Mouse (Mus musculus): ENCODE measurements around the gene Cadm2. TPM values are rescaled to one million over a fixed set of nuclear protein-coding genes. Genes with fewer than 3 reads are reported as not detected.

The Cadm2 gene
- polyA plus RNA-seq (2015; fragmentation: Nextera tagmentation; extraction: Ambion mirVana), result 40.6 and 46.9 TPM in 2 replicates

DNA sequence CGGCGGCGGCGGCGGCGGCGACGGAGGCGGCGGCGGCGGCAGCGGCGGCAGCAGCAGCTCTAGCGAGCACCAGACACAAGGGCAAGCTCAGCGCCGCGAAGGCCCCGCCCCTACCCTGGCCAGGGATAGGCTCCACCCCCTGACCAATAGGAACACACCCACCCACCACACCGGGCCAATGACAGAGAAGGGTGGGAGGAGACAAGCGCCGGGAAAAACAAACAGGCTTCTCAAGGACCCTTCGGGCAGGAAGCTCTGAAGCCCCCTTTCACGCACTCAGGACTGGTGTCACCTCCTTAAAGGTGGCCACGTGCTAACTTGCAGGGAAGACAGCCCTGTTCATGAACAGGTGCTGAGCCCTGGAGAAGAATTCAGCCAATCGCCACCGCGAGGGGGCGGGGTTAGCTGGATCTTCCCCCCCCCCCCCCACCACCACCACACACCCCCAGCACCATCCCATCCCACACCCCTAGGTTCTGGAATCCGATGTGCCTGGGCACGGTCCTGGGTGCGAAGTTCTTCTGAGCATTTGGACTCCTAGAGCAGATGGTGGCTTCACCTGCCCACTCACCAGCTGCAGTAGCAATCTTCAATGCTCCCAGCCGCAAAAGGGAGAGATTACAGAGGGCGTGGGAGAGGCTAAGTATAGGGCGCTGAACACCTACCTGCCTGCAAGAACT lies at the start of gene Cadm2:
Cadm2 (minus strand) TSS at position 83 of the 680 bp plus-strand sequence.
- peak within 1 kb of the TSS; percentile 57 for H3K4me2 ChIP-seq (ENCODE audit: low read length)
- peak within 1 kb of the TSS; percentile 80 for H3K9ac ChIP-seq (replicated peaks; ENCODE audit: low read depth, low read length)
- H3K4me3 ChIP-seq (replicated peaks; ENCODE audit: low read length), result peak within 1 kb of the TSS; percentile 70
- H3K4me1 ChIP-seq (replicated peaks; ENCODE audit: control insufficient read depth, insufficient read depth, low read length), result peaks cover 8% of the 10 kb centered on the region
- H3K9me3 ChIP-seq (ENCODE audit: control insufficient read depth, low read length), result no peaks in the 10 kb centered on the region
- H3K36me3 ChIP-seq (ENCODE audit: control insufficient read depth, insufficient read depth), result no peaks in the 10 kb centered on the region
- peak; percentile 99 for ATAC-seq
- WGBS, result under 1% methylated on average over 35 of the region's 35 CpGs
- H3K27me3 ChIP-seq (replicated peaks; ENCODE audit: control insufficient read depth, insufficient read depth, low read length), result no peaks in the 10 kb centered on the region
- peak within 1 kb of the TSS; percentile 88 for H3K27ac ChIP-seq (ENCODE audit: low read length)

DNA sequence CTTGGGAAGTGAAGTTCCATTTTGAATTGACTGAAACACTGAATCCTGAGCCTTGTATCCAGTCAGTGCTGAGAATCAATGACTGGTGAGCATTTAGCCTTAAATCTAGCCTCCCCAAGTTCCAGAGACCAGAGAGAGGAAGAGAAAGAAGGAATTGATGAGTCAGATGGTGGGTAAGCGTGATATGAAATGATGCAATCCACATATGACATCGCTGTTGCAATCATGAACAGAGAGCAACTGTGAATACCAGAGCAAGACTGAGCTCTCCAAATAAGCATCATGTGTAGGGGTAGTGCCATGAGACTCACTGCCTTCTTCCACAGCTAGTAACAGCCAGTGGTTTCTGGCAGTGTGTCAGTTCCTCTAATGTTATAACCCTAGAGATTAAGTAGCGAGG lies 26.2 kb upstream of the Cadm2 start:
- no peak overlapping the region for H3K27ac ChIP-seq (ENCODE audit: low read length)
- H3K4me2 ChIP-seq (ENCODE audit: low read length), result no peak overlapping the region
- H3K36me3 ChIP-seq (ENCODE audit: control insufficient read depth, insufficient read depth), result no peaks in the 10 kb centered on the region
- H3K4me1 ChIP-seq (replicated peaks; ENCODE audit: control insufficient read depth, insufficient read depth, low read length), result no peaks in the 10 kb centered on the region
- H3K9ac ChIP-seq (replicated peaks; ENCODE audit: low read depth, low read length), result no peak overlapping the region
- H3K9me3 ChIP-seq (ENCODE audit: control insufficient read depth, low read length), result no peaks in the 10 kb centered on the region
- WGBS, result 91% methylated on average over 3 of the region's 3 CpGs
- ATAC-seq, result no peak
- H3K27me3 ChIP-seq (replicated peaks; ENCODE audit: control insufficient read depth, insufficient read depth, low read length), result no peaks in the 10 kb centered on the region
- H3K4me3 ChIP-seq (replicated peaks; ENCODE audit: low read length), result no peak overlapping the region

DNA sequence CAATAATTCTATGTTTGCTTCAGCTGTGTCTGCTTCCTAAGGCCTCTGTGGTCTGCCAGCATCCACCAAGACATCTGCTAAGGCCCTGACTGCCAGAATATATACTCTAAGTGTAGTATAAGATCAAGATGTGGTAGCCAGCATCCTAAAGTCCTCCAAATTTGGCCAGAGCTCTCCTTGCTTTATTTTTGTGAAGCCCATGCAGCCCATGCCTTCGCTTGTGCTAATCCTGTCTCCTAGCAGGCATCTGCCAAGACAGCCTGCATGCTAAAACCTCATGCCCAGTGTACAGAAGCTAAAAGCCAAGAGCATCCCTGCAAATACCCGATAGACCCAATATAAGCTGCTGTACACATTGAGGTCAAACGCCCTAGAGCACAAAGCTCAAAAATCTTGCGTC lies 22.9 kb upstream of the Cadm2 start:
- no peak overlapping the region for H3K4me3 ChIP-seq (replicated peaks; ENCODE audit: low read length)
- no peaks in the 10 kb centered on the region for H3K27me3 ChIP-seq (replicated peaks; ENCODE audit: control insufficient read depth, insufficient read depth, low read length)
- 84% methylated on average over 4 of the region's 4 CpGs for WGBS
- no peaks in the 10 kb centered on the region for H3K4me1 ChIP-seq (replicated peaks; ENCODE audit: control insufficient read depth, insufficient read depth, low read length)
- no peaks in the 10 kb centered on the region for H3K36me3 ChIP-seq (ENCODE audit: control insufficient read depth, insufficient read depth)
- no peak overlapping the region; the same call in 1 of the 2 replicates for H3K27ac ChIP-seq (ENCODE audit: low read length)
- no peak overlapping the region for H3K4me2 ChIP-seq (ENCODE audit: low read length)
- no peak overlapping the region for H3K9ac ChIP-seq (replicated peaks; ENCODE audit: low read depth, low read length)
- H3K9me3 ChIP-seq (ENCODE audit: control insufficient read depth, low read length), result no peaks in the 10 kb centered on the region
- ATAC-seq, result no peak

DNA sequence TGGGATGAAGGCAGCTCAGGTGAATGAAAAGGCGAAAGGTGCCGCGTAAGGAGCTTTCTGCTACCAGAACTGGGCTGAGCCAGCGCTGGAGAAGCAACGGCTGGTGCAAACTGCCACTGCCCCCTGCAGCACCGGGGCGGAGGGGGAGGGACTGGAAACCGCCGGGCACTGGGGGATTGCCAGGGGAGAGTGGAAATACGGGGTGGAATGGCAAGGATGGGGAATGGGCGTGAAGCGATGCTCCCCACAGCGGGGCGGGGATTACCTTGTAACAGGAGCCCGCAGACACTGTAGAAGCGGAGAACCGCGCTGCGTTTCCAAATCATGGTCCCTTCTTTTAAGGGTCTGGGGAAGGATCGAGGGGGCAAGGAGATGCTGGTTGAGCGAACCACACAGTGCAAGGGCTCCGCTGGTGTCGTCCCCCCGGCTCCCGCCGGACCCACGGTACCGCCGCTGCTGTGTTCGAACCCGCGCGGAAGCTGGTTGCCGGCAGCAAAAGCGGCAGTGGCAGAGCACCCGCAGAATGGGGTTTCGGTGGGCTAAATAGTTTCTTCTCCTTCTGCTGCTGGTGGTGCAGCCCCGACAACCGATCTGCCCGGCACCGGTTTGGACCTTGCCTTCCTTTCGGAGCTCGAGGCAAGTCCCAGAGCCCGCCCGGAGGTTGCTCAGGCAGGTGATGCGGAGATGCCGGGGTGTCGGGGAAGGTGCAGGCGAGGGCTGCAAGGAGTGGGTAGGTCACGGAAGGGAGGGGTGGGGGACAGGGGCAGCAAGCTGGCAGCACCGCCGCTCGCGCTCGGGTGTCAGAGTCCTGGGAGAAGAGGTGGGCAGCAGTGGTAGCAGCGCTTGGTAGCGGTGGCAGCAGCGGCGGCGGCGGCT lies 564 bp downstream of the Cadm2 start:
- peaks cover 8% of the 10 kb centered on the region for H3K4me1 ChIP-seq (replicated peaks; ENCODE audit: control insufficient read depth, insufficient read depth, low read length)
- H3K4me2 ChIP-seq (ENCODE audit: low read length), result peak overlapping the region; percentile 57
- peak; percentile 57 for ATAC-seq
- no peaks in the 10 kb centered on the region for H3K27me3 ChIP-seq (replicated peaks; ENCODE audit: control insufficient read depth, insufficient read depth, low read length)
- WGBS, result under 1% methylated on average over 55 of the region's 61 CpGs
- H3K9me3 ChIP-seq (ENCODE audit: control insufficient read depth, low read length), result no peaks in the 10 kb centered on the region
- H3K9ac ChIP-seq (replicated peaks; ENCODE audit: low read depth, low read length), result peak overlapping the region; percentile 80
- peak overlapping the region; percentile 88 for H3K27ac ChIP-seq (ENCODE audit: low read length)
- peak overlapping the region; percentile 70 for H3K4me3 ChIP-seq (replicated peaks; ENCODE audit: low read length)
- no peaks in the 10 kb centered on the region for H3K36me3 ChIP-seq (ENCODE audit: control insufficient read depth, insufficient read depth)

DNA sequence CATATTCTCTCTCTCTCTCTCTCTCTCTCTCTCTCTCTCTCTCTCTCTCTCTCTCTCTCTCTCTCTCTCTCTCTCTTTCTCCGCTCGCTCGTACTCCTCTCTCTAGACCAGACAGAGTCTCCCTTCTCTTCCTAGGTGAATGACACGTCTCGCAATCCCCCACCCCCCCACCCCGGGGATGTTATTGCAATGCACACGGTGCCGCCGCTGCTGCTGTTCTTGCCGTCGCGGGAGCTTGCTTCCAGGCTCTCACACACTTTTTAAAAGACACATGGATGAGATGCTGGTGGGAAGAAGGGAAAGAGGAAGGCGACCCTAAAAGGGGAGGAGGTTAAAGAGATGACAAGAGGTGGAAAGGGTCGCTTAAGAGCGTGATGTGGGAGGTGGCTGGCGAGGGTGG lies 1.3 kb downstream of the Cadm2 start:
- under 1% methylated on average over 16 of the region's 16 CpGs for WGBS
- ATAC-seq, result no peak

DNA sequence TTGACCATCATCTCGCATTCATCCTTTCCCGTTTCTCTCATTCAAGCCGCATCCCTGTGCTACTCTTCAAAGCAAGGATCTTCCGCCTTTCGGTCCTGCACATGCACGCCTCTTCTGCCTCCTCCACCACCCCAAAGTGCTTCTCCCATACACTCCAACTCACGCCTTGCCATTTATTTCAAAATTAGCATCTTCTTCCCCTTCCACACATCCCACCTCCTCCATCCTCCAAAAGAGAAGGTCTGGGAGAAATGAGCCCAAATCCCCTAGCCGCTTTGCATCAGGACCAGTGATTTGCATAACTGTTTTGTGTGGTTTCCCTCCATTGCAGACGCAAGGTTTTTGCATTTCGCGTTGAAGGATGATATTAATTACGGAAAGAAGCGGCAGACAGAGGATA lies 1.9 kb downstream of the Cadm2 start:
- peak overlapping the region; percentile 70 for H3K4me3 ChIP-seq (replicated peaks; ENCODE audit: low read length)
- peak overlapping the region; percentile 71 for H3K27ac ChIP-seq (ENCODE audit: low read length)
- H3K4me2 ChIP-seq (ENCODE audit: low read length), result peak overlapping the region; percentile 57
- H3K27me3 ChIP-seq (replicated peaks; ENCODE audit: control insufficient read depth, insufficient read depth, low read length), result no peaks in the 10 kb centered on the region
- H3K4me1 ChIP-seq (replicated peaks; ENCODE audit: control insufficient read depth, insufficient read depth, low read length), result peaks cover 11% of the 10 kb centered on the region
- no peaks in the 10 kb centered on the region for H3K9me3 ChIP-seq (ENCODE audit: control insufficient read depth, low read length)
- peak overlapping the region; percentile 33 for H3K9ac ChIP-seq (replicated peaks; ENCODE audit: low read depth, low read length)
- H3K36me3 ChIP-seq (ENCODE audit: control insufficient read depth, insufficient read depth), result no peaks in the 10 kb centered on the region
- WGBS, result 6% methylated on average over 13 of the region's 13 CpGs
- ATAC-seq, result no peak

More for the DNA sequence above, 1.3 kb downstream of the Cadm2 start:
- Histone ChIP-seq H3K4me3 (replicated peaks; ENCODE audit: low read length) (peak overlapping the region; percentile 70), H3K9me3 (ENCODE audit: control insufficient read depth, low read length) (no peaks in the 10 kb centered on the region), H3K27ac (ENCODE audit: low read length) (peak overlapping the region; percentile 88), H3K4me1 (replicated peaks; ENCODE audit: control insufficient read depth, insufficient read depth, low read length) (peaks cover 8% of the 10 kb centered on the region), H3K4me2 (ENCODE audit: low read length) (peak overlapping the region; percentile 57), H3K9ac (replicated peaks; ENCODE audit: low read depth, low read length) (peak overlapping the region; percentile 80), H3K36me3 (ENCODE audit: control insufficient read depth, insufficient read depth) (no peaks in the 10 kb centered on the region), H3K27me3 (replicated peaks; ENCODE audit: control insufficient read depth, insufficient read depth, low read length) (no peaks in the 10 kb centered on the region)

DNA sequence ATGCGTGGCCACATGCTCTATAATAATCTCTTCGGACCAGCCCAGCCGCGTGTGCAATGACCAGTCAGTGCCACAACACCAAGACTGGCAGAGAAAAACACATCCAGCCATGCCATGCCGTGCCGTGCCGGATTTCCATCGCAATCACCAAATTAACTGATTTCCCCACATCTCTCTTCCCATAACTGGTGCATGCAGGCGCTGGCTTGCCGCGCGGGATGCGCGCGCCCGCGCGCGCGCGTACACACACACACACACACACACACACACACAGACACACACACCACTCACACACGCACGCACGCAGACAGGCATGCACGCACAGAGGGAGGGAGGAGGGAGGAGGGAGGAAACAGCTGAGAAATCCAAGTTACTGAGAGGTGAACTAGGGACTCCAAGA lies 2.9 kb downstream of the Cadm2 start:
- Histone ChIP-seq H3K9ac (replicated peaks; ENCODE audit: low read depth, low read length) (peak overlapping the region; percentile 59), H3K4me3 (replicated peaks; ENCODE audit: low read length) (peak overlapping the region; percentile 70)

DNA sequence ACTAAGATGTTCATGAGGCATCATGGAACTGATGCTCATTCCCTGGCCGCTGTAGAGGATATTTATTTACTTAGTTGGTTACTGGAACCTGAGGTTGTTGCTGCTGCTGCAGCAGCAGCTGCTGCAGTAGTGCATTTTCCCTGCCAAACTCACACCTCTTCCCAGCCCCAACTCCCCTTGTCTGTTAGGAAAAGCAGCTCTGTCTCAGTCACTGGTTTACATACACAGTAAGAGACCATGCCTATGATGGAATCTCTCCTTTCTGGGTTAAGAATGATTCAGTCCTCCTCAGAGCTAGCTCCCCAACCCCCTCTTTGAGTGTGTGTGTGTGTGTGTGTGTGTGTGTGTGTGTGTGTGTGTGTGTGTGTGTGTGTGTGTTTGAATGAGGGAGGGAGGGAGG lies 3.5 kb downstream of the Cadm2 start:
- 33% methylated on average over 1 of the region's 1 CpGs for WGBS

More for the DNA sequence above, 2.9 kb downstream of the Cadm2 start:
- ATAC-seq, result peak; percentile 11
- H3K9me3 ChIP-seq (ENCODE audit: control insufficient read depth, low read length), result no peaks in the 10 kb centered on the region
- H3K4me1 ChIP-seq (replicated peaks; ENCODE audit: control insufficient read depth, insufficient read depth, low read length), result peaks cover 14% of the 10 kb centered on the region
- no peaks in the 10 kb centered on the region for H3K27me3 ChIP-seq (replicated peaks; ENCODE audit: control insufficient read depth, insufficient read depth, low read length)
- H3K27ac ChIP-seq (ENCODE audit: low read length), result peak overlapping the region; percentile 69
- no peaks in the 10 kb centered on the region for H3K36me3 ChIP-seq (ENCODE audit: control insufficient read depth, insufficient read depth)
- WGBS, result under 1% methylated on average over 25 of the region's 25 CpGs
- H3K4me2 ChIP-seq (ENCODE audit: low read length), result peak overlapping the region; percentile 57

DNA sequence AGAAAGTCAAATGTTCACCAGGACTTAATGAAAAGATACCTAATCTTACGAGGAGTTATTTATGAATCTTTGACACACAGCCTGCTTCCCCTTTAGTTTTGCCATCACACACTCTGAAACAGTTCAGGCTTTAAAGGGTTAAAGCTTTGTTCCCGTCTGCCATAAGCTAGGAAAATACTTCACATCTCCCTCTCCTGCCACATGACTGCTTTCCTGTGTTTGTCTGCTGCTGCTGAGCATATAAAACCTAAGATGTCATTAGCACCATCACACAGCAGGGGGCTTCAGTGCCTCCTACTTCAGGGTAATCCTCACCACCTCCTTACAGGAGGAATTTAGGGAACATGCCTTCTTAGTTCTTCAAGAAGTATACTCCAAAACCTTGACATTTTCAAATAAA lies 6.8 kb downstream of the Cadm2 start:
- ATAC-seq, result no peak
- WGBS, result 17% methylated on average over 2 of the region's 2 CpGs
- no peak overlapping the region for H3K9ac ChIP-seq (replicated peaks; ENCODE audit: low read depth, low read length)

More for the DNA sequence above, 3.5 kb downstream of the Cadm2 start:
- H3K27ac ChIP-seq (ENCODE audit: low read length), result no peak overlapping the region
- peak overlapping the region; percentile 57 for H3K4me2 ChIP-seq (ENCODE audit: low read length)
- no peaks in the 10 kb centered on the region for H3K27me3 ChIP-seq (replicated peaks; ENCODE audit: control insufficient read depth, insufficient read depth, low read length)
- peaks cover 14% of the 10 kb centered on the region for H3K4me1 ChIP-seq (replicated peaks; ENCODE audit: control insufficient read depth, insufficient read depth, low read length)
- H3K9ac ChIP-seq (replicated peaks; ENCODE audit: low read depth, low read length), result peak overlapping the region; percentile 49
- peak overlapping the region; percentile 70 for H3K4me3 ChIP-seq (replicated peaks; ENCODE audit: low read length)
- H3K9me3 ChIP-seq (ENCODE audit: control insufficient read depth, low read length), result no peaks in the 10 kb centered on the region
- ATAC-seq, result no peak
- no peaks in the 10 kb centered on the region for H3K36me3 ChIP-seq (ENCODE audit: control insufficient read depth, insufficient read depth)

More for the DNA sequence above, 6.8 kb downstream of the Cadm2 start:
- Histone ChIP-seq H3K4me1 (replicated peaks; ENCODE audit: control insufficient read depth, insufficient read depth, low read length) (peaks cover 25% of the 10 kb centered on the region), H3K27ac (ENCODE audit: low read length) (no peak overlapping the region), H3K4me3 (replicated peaks; ENCODE audit: low read length) (no peak overlapping the region), H3K4me2 (ENCODE audit: low read length) (no peak overlapping the region), H3K9me3 (ENCODE audit: control insufficient read depth, low read length) (no peaks in the 10 kb centered on the region), H3K27me3 (replicated peaks; ENCODE audit: control insufficient read depth, insufficient read depth, low read length) (no peaks in the 10 kb centered on the region), H3K36me3 (ENCODE audit: control insufficient read depth, insufficient read depth) (no peaks in the 10 kb centered on the region)
